Mouse (Mus musculus) heart, postnatal 25 days (tissue): Measurements from ENCODE around the gene A630076J17Rik. TPM values are rescaled to one million over a fixed set of nuclear protein-coding genes. Genes with fewer than 3 reads are reported as not detected.
A peak's percentile ranks its signal among the peaks of the same experiment; 100 is the strongest.

Experiments used
- DNase-seq: peaks from one replicate; pipeline ENCODE4 v3.0.0; 2022; ENCODE audit warnings: low spot score
- intact Hi-C: fragments of 180-260 bp; cut with DNase I; formaldehyde crosslinking; loops from one replicate; pipeline ENCODE4 v1.15.1; 2025
- total RNA-seq, 2 experiments: library from RNA; stranded (reverse); gene quantifications; 2 replicates each; pipeline ENCODE4 v1.2.3; 2021

The A630076J17Rik gene
- not detected for total RNA-seq

DNA sequence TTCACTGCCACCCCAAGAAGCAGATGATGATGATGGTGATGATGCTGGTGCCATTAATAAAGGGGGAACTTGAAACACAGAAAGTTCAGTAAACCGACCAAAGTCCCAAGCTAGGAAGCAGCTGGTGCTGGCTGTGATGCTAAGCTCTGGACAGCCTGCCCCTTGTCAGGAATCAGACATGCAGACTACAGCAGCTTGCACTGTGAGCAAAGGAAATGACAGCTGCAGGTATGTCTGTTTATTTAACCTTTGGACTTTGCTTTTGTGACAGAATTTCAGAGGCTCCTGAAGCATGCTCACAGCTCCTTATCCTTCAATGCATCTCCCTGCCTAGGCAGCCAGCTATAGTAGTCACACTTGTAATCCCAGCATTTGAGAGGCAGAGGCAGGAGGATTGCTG lies at the start of gene A630076J17Rik:
Gene A630076J17Rik, plus strand, starts transcription at position 88 of the 400 bp plus-strand sequence.
- intact Hi-C loops: loop anchor here (5.0 kb wide), 1 partner anchor 127 kb away; no protein-coding TSS in a partner anchor
- no peak for DNase-seq

DNA sequence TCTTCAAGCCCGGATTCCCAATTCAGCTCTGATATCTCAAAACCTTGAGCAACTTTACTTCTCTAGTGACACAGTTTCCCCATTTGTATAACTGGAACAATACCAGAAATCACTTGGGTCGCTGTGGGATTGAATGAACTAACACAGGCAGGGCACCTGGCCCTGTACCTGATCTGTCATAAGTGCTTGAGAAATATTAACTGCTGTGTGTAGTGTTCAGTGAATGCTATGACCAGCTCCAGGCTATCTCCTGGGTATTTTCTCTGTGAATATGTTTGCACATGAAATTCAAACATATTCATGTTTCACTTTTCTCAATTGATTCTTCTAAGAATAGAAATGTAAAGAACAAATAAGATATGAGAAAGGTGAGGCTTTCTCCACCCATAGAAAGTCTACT lies 49.6 kb upstream of the A630076J17Rik start:
- no peak for DNase-seq
- intact Hi-C loops: no loop called here

DNA sequence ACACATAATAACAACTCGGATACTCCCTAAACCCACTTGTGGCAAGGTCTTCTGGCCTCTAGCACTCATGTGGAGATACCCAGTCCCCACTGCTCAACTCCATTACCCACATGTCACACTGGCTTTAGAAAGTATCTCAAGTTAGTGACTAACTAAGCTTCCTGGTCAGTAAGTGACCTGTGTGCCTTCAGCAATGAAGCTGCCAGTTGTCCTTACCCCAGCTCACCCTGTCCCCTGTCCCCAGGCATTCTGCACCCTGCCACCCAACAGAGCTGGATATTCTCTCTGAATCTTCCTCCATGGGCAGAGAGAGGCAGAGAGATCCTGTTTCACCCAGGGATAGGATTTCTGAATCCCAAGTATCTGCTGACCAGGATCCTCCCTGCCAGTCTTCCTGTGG lies 47.7 kb upstream of the A630076J17Rik start, which contains the start of gene Kcna10:
Gene Kcna10, plus strand, starts transcription at position 301 of the 400 bp plus-strand sequence.
- intact Hi-C loops: no loop called here

DNA sequence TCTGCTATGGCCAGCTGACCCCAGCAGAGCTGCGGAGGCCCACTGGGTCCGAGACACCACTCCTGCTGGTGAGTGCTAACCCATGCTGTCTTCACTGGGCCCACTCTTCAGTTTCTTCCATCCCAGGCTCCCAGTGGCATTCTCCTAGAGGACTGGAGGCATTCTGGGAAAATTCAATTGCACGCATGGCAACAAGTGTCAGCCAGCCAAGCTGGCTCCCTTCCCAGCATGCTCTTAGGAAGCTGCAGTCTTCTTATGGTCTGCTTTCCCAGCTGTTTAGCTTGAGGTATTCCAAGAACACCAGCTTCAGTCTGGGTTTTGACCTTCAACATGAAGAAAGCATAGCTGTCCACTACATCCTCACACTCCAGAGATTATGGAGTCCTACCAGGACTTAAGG lies 47.2 kb upstream of the A630076J17Rik start:
- DNase-seq: no peak
- intact Hi-C loops: no loop called here

More for the DNA sequence above, 47.7 kb upstream of the A630076J17Rik start, which contains the start of gene Kcna10:
- no peak for DNase-seq

DNA sequence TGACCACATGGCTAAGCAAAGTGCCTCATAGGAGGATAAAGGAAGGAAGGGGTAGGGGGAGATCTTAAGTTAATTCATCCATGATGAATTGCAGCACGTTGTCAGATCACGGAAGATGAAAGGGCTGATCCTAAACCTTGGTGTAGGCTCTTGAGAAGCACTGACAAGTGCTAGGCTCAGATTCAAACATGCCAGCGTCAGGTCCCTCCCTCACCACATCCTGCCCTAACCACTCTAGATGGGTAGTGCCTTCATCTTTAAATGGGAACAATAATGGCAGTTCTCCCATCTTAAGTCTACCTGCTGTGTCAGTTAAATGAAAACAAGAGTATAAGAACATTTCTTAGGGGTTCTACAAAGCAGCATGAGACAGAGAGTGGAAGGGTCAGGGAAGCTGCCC lies 44.8 kb upstream of the A630076J17Rik start:
- no peak for DNase-seq
- intact Hi-C loops: loop anchor here (5.0 kb wide), 1 partner anchor 283 kb away; no protein-coding TSS in a partner anchor

DNA sequence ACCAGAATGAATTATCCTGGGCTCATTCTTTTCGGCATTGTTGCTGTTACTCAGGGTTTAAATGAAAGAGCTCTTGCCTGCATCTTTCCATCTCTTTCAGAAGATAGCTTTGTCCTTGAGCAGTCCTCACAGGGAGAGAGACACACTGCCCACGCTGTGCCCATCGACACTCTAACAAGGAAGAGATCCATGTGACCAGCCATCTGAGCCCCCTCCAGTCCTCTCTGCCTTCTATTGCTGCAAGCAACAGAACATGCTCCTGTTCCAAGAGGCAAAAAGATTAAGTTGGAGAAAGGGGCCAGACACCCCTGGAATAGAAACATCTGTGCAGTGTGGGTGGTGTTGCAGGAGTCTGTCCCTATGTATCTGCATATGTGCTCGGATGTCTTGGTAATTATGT lies 43.4 kb upstream of the A630076J17Rik start:
- no peak for DNase-seq
- intact Hi-C loops: loop anchor here (5.0 kb wide), 1 partner anchor 285 kb away; no protein-coding TSS in a partner anchor

DNA sequence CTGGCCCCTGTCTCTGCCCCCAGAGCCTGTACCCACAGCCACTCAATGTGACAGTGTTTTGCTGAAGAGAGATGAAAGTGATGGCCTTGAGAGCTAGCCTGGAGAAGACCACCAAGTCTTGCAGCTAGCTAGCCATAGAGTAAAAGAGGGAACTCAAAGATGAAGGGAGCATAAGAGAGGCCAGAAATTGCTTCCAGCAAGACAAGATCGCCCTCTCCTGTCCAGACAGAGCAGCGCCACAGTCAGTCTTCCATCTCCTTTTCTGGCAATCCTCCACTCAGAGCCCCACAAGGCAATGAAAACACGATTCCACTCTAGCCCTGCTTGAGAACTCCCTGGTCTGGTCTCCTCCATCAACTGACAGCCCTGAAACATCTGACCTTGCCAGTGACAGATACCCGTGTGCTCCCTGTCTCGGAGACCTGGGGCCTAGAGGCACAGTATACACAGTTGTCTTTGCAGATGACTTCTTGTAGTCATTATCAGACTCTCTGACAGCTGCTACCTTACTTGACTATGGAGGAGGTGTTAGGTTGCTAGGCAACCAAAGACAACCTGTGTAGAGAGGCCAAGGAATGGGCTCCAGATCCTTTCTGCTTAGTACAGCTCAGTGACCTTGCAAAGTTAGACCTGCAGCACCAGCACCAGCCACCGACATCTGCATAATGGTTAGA lies 42.1 kb upstream of the A630076J17Rik start:
- DNase-seq: no peak
- intact Hi-C loops: loop anchor here (1.0 to 5.0 kb wide), 2 partner anchors 93 to 286 kb away; no protein-coding TSS in a partner anchor

DNA sequence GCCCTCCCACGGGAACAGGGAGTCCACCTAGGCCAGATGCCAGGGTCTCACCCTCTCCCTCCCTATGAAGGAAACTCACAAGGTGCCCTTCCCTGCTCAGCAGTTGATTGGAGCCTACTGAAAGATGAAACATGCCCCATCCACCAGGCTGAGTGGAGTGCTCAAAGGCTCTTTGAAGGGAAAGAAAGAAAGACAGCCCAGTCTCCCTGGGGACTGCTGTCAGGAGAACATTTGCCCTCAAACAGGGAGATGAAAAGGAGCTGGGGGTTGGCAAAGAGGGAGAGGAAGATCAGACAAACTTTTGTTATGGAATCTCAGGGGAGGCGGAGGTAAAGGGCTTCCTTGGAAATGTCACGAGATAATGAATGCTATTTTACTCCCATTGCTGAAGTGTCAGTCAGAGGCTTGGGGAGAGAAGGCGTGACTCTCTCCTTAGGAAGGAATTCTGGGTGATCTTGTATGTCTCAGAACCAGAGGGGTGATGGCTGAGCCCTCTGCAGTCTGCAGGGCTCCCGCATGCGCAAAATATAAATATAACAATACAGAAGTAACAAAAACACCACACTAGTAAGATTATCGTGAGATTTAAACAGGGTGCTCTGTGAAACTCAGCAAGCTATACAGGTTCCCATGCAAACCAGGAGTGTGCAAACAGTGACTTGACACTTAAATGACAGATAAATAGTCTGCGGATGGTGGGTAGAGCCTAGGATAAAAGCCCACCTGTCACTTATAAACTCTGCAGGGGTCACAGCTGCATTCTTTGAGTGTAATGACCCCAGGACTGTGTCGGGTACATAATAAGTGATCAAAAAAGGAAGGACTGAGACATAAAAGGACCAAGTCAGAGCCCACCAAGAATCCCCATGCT lies 28.9 kb upstream of the A630076J17Rik start:
- DNase-seq: no peak
- intact Hi-C loops: no loop called here

DNA sequence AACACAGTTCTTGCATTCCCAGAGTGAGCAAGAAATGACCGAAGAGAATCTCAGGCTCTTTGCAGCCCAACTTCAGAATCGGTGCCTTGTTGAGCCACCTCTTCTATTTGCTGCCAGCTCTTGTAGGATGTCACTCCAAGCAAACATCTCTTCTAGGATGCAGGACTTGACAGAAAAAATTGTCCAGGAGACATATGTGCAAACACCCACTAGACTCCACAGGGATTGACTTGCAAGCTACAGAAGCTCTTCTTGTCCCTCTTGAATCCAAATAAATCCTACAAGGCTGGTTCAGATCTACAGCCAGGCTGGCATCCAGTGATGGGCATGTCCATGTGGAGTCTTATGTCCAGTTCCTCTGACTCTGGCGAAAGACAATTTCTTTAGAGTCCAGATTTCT lies 26.0 kb upstream of the A630076J17Rik start:
- no peak for DNase-seq
- intact Hi-C loops: no loop called here

DNA sequence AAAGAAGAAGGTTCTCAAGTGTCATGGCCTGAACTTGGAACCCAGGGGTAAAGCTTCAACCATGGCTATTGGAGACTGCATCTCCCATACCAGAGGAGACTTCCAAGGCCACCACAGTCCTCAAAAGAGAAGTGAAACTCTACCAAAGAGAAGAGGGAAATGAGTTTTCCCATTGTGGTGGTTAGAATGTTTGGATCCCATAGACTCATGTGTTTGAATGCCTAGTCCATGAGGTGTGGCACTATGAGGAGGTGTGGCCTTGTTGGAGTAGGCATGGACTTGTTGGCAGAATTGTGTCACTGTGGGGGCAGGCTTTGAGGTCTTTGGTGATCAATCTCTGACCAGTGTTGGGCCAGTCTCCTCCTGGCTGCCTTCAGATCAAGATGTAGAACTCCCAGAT lies 25.2 kb upstream of the A630076J17Rik start:
- no peak for DNase-seq
- intact Hi-C loops: loop anchor here (5.0 kb wide), 1 partner anchor 152 kb away; no protein-coding TSS in a partner anchor

DNA sequence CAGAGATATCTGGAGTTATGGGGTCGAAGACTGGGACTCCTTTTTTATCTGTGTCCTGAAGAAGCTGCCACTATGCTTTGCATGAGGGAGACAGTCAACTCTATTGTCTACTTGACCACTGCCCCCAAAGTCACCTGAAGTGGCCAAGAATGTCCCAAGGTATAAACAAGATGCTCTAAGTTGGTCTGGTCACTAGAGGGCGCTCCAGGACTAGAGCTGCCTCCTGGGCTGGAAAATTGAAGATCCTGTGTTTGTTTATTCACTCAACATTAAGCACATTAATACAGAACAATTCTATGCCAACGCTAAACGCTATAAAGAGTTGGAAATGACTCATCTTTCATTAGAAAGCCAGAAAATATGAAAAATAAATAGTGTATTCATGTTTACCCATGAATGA lies 24.4 kb upstream of the A630076J17Rik start:
- intact Hi-C loops: loop anchor here (1.0 to 5.0 kb wide), 3 partner anchors 68 to 261 kb away; no protein-coding TSS in a partner anchor
- peak; percentile 32 for DNase-seq

DNA sequence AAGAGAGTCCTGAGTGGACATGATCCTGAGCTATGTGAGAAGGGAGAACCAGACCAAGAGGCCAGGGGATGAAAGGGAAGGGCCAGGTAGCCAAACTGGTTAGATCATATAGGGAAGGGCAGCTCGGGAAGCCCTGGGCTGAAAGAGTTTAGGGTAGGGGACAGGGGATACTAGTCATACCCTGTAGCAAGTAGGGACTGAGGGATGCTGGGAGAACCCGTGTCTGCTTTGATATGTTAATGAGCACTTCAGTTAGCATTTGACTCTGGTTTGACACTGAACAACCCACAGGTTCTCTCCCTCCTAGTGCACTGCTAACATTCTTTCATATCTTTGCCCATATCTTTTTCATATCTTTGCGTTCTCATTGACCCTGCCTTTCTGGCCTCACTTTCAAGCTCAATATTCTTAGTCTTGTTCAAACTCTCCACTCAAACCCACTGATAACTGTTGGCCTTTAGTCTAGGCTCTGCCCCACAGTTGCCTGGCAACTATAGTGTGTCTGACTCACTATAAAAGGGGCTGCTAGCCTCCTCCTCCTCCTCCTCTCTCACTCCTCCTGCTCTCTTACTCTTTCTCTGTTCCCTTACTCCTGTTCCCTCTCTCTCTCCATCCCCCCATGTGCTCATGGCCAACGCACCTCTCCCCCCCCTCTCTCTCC lies 23.8 kb upstream of the A630076J17Rik start:
- intact Hi-C loops: loop anchor here (1.0 to 5.0 kb wide), 3 partner anchors 68 to 260 kb away; no protein-coding TSS in a partner anchor
- DNase-seq: no peak

DNA sequence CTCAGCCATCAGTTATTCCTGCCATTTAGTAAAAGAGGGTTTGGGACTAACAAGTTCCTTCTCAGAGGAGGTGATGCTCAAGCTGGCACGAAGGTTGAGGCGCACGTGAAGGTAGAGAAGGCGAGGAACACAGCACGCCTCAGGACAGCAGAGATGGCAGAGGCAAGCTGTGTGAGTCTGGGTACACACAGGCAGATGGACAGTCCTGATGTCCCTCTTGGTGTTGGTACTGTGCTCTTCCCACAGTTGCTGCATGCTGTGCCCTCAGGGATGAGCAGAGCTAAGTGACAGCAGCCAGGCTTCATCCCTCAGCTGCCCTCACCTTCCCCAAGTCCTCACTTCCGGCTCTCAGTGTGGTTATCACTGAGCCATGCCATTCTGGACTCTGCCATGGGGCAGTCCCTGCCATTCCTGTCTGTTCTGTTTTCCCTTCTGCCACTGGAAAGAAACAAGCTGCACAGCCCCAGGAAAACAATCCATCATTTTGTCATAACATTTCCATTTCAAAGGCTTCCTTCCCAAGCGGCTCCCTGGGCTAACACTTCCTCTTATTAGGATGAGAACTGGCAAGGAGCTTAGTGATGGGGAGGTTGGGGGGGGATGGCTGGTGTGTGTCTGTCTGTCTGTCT lies 22.7 kb upstream of the A630076J17Rik start:
- DNase-seq: no peak
- intact Hi-C loops: loop anchor here (2.0 to 5.0 kb wide), 3 partner anchors 25 to 259 kb away; no protein-coding TSS in a partner anchor

DNA sequence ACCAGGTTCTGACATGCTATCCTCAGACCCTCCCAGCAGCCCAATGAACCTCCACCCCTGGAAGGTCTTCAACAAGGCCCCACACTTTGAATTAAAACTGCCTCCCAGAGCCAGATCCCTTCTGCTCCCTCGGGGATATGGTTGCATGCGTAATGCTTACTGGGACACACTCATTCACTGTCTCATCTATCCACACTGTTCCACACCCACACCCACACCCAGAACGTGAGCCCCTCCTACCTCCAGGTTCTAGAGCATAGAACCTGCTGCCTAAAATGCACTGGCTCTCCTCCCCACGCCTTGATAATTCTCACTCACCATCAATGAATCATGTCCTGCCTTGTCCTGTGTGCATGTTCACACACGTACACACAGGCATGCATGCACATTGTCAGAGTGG lies 15.8 kb upstream of the A630076J17Rik start:
- DNase-seq: no peak
- intact Hi-C loops: no loop called here

DNA sequence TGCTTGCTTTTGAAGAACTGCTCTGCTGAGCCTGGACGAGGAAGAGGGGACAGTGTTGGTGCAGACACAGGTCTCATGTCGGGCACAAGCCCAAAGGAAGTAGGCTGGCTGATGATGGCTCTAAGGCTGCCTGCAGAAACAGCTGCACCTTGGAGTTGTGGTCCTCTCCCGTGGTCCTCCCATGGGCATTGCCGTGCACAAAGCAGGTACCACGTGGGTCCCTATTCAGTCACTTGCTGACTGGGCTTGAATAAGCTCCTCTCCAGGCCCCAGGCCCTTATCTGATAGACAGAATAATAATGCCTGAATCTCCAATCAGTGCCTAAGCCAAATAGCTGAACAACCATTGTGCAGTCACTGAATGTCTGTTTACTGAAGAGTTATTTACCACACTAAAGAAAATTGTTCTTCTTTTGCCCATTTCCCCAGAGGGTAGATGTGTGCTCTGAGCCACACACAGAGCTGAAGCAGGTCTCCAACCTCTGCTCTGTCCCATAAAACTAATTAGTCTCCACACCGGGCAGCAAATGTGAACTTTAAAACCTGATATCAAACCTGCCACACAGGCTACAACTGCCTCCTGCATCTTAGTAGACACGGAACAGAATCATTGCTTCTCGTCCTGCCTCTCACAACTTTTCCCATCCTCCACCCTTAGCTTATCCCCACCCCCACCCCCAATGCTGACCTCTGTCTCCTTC lies 13.9 kb upstream of the A630076J17Rik start:
- intact Hi-C loops: no loop called here
- DNase-seq: no peak

DNA sequence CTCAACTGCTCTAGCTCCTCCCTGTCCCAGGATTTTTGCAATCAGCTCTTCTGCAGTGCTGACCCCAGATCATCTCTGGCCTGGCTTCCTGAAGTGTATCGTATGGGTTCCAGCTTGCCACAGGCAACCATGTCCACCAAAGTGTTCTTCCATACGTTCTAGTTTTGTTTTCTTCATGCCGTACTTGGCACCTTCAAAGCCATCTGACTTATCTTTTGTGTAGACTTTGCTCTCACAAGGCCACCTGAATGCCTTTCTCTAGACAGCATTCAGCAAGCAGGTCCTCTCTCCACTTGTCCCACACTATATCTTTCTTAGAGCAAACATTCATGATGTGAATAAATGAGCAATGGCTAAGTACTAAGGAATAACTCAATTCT lies 13.3 kb upstream of the A630076J17Rik start:
- intact Hi-C loops: no loop called here
- no peak for DNase-seq

DNA sequence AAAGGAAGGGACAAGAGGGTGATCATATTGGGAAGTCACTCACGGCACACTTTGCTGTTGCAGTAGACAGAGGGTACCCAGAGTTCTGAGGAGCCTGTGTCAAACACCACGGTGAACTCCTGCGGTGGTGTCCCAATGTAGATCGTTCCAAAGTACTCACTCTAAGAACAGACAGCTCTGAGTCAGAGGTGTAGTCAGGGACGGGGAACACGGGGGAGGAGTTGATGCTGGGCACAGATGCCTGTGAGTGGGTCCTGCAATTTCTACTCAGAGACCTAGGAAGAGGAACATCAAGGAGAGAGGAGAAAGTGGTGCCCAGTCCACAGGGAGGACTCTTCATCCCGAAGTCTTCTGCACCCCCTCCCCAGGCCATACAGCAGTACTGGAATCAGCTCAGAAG lies 11.8 kb upstream of the A630076J17Rik start:
- intact Hi-C loops: no loop called here
- DNase-seq: no peak

DNA sequence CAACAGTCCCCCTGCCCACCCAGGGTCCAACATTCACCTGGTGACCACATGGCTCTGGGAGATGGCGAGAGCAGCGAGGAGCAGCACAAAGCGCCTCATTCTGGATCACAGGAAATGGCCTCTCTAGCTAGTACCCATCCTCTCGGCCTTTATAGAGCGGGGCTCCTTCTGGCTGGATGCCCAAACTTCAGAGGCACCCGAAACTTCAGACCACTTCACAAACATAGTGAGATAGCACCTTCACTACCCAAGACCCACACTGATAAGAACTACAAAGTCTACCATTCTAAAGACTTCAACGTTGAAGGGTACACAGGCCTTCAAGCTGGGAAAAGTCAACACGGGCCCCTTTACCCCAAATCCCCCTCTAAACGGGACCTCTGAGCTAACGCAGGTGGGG lies 8.8 kb upstream of the A630076J17Rik start, which contains the start of gene Cym:
Gene Cym, minus strand, starts transcription at position 125 of the 400 bp plus-strand sequence.
- no peak for DNase-seq
- intact Hi-C loops: no loop called here

DNA sequence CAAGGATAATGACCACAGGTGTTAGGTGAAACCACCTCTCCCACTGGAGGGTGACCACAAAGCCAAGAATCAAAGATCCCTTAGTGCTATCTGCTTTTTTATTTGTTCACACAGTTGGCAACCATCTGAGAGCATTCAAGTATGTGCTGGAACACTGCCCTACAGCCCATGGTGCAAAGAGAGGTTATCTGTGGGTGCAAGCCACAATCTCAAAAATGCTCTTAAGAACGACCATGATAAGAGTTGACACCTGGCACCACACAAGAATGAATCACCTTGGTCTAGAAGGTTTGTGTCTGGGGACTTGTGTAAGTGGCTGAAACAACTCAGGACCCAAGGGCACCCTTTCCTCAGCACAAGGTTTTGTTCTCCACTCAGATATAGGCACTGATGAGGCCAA lies 7.2 kb upstream of the A630076J17Rik start:
- intact Hi-C loops: no loop called here
- DNase-seq: no peak
